Mouse (Mus musculus): Measurements from ENCODE around the gene Nfil3. TPM values are rescaled to one million over a fixed set of nuclear protein-coding genes. Genes with fewer than 3 reads are reported as not detected.

Nfil3 gene
- total and polyA plus RNA-seq, 3 experiments: 3.4 to 42.4 (median 13.9) TPM

GRCm38 (mm10) chr13:52977757-52978156 lies 3.1 kb downstream of the Nfil3 start:
- TF ChIP-seq POLR2A (IDR thresholded peaks at IDR 0.05; ENCODE audit: insufficient read depth, low read depth, low read length) (no peak), CTCF (IDR thresholded peaks at IDR 0.05) (no peak), EP300 (IDR thresholded peaks at IDR 0.05; ENCODE audit: insufficient read depth, low read depth, low read length) (no peak)
- peak overlapping the region; percentile 90 for H3K4me3 ChIP-seq
- WGBS: 41% methylated on average over 4 of the region's 4 CpGs
- DNase-seq: no peak
- peaks cover 17% of the 10 kb centered on the region for H3K4me1 ChIP-seq (ENCODE audit: control insufficient read depth, insufficient read depth, low read length)
- H3K9ac ChIP-seq (ENCODE audit: low read depth, low read length): peak overlapping the region; percentile 23; the same call in 1 of the 2 replicates
- 0 out of 2 replicates have a peak, but pooled peaks cover 2% of the 10 kb centered on the region for H3K79me2 ChIP-seq (replicated peaks; ENCODE audit: control insufficient read depth, insufficient read depth, low read length)
- intact Hi-C loops (cut with DNase I): loop anchor here (2.0 kb wide), 1 partner anchor 85 kb away; no protein-coding TSS in a partner anchor
- peak overlapping the region; percentile 95 for H3K27ac ChIP-seq
- H3K27me3 ChIP-seq (ENCODE audit: control insufficient read depth, insufficient read depth, low read length): no peaks in the 10 kb centered on the region
- peaks cover 2% of the 10 kb centered on the region; the same call in 1 of the 2 replicates for H3K36me3 ChIP-seq (ENCODE audit: control insufficient read depth, insufficient read depth, low read length)

GRCm38 (mm10) chr13:52977221-52977609 lies 3.7 kb downstream of the Nfil3 start:
- 0 out of 2 replicates have a peak, but pooled peaks cover 2% of the 10 kb centered on the region for H3K79me2 ChIP-seq (replicated peaks; ENCODE audit: control insufficient read depth, insufficient read depth, low read length)
- H3K9ac ChIP-seq (ENCODE audit: low read depth, low read length): no peak overlapping the region; the same call in 1 of the 2 replicates
- TF ChIP-seq CTCF (IDR thresholded peaks at IDR 0.05) (no peak), EP300 (IDR thresholded peaks at IDR 0.05; ENCODE audit: insufficient read depth, low read depth, low read length) (no peak), POLR2A (IDR thresholded peaks at IDR 0.05; ENCODE audit: insufficient read depth, low read depth, low read length) (no peak)
- 78% methylated on average over 9 of the region's 9 CpGs for WGBS
- peaks cover 17% of the 10 kb centered on the region for H3K4me1 ChIP-seq (ENCODE audit: control insufficient read depth, insufficient read depth, low read length)
- no peak for DNase-seq
- H3K27ac ChIP-seq: peak overlapping the region; percentile 95
- intact Hi-C loops (cut with DNase I): no loop called here
- H3K27me3 ChIP-seq (ENCODE audit: control insufficient read depth, insufficient read depth, low read length): no peaks in the 10 kb centered on the region
- H3K36me3 ChIP-seq (ENCODE audit: control insufficient read depth, insufficient read depth, low read length): peaks cover 2% of the 10 kb centered on the region; the same call in 1 of the 2 replicates
- no peak overlapping the region for H3K4me3 ChIP-seq

GRCm38 (mm10) chr13:52976510-52977220 lies 4.2 kb downstream of the Nfil3 start:
- 0 out of 2 replicates have a peak, but pooled peaks have one; percentile 24 for TF ChIP-seq POLR2A (IDR thresholded peaks at IDR 0.05; ENCODE audit: insufficient read depth, low read depth, low read length)
- no peak for TF ChIP-seq EP300 (IDR thresholded peaks at IDR 0.05; ENCODE audit: insufficient read depth, low read depth, low read length)
- TF ChIP-seq CTCF (IDR thresholded peaks at IDR 0.05): no peak
- Histone ChIP-seq H3K4me3 (no peak overlapping the region; the same call in 1 of the 2 replicates), H3K36me3 (ENCODE audit: control insufficient read depth, insufficient read depth, low read length) (peaks cover 2% of the 10 kb centered on the region; the same call in 1 of the 2 replicates), H3K27ac (peak overlapping the region; percentile 95), H3K9ac (ENCODE audit: low read depth, low read length) (no peak overlapping the region), H3K27me3 (ENCODE audit: control insufficient read depth, insufficient read depth, low read length) (no peaks in the 10 kb centered on the region), H3K79me2 (replicated peaks; ENCODE audit: control insufficient read depth, insufficient read depth, low read length) (0 out of 2 replicates have a peak, but pooled peaks cover 2% of the 10 kb centered on the region), H3K4me1 (ENCODE audit: control insufficient read depth, insufficient read depth, low read length) (peaks cover 16% of the 10 kb centered on the region)
- intact Hi-C loops (cut with DNase I): no loop called here
- WGBS: 28% methylated on average over 16 of the region's 16 CpGs
- DNase-seq: peak; percentile 49 to 70

- intact Hi-C loops (cut with DNase I): no loop called here
- Histone ChIP-seq H3K79me2 (replicated peaks; ENCODE audit: control insufficient read depth, insufficient read depth, low read length) (0 out of 2 replicates have a peak, but pooled peaks cover 2% of the 10 kb centered on the region), H3K4me1 (ENCODE audit: control insufficient read depth, insufficient read depth, low read length) (peaks cover 16% of the 10 kb centered on the region), H3K4me3 (no peak overlapping the region; the same call in 1 of the 2 replicates), H3K27me3 (ENCODE audit: control insufficient read depth, insufficient read depth, low read length) (no peaks in the 10 kb centered on the region), H3K27ac (peak overlapping the region; percentile 95), H3K36me3 (ENCODE audit: control insufficient read depth, insufficient read depth, low read length) (peaks cover 2% of the 10 kb centered on the region; the same call in 1 of the 2 replicates), H3K9ac (ENCODE audit: low read depth, low read length) (no peak overlapping the region)
- no peak for DNase-seq
- WGBS: 41% methylated on average over 8 of the region's 8 CpGs
- TF ChIP-seq POLR2A (IDR thresholded peaks at IDR 0.05; ENCODE audit: insufficient read depth, low read depth, low read length) (no peak), EP300 (IDR thresholded peaks at IDR 0.05; ENCODE audit: insufficient read depth, low read depth, low read length) (no peak), CTCF (IDR thresholded peaks at IDR 0.05) (no peak)
Measured at GRCm38 (mm10) chr13:52976130-52976509, 4.8 kb downstream of the Nfil3 start.

GRCm38 (mm10) chr13:52974676-52975075 lies 6.2 kb downstream of the Nfil3 start:
- no peak for TF ChIP-seq CTCF (IDR thresholded peaks at IDR 0.05)
- TF ChIP-seq POLR2A (IDR thresholded peaks at IDR 0.05; ENCODE audit: insufficient read depth, low read depth, low read length): no peak
- 0 out of 2 replicates have a peak, but pooled peaks have one; percentile 35 for TF ChIP-seq EP300 (IDR thresholded peaks at IDR 0.05; ENCODE audit: insufficient read depth, low read depth, low read length)
- intact Hi-C loops (cut with DNase I): no loop called here
- H3K4me3 ChIP-seq: no peak overlapping the region
- peaks cover 2% of the 10 kb centered on the region; the same call in 1 of the 2 replicates for H3K36me3 ChIP-seq (ENCODE audit: control insufficient read depth, insufficient read depth, low read length)
- peak; percentile 49 to 66 for DNase-seq
- H3K4me1 ChIP-seq (ENCODE audit: control insufficient read depth, insufficient read depth, low read length): peaks cover 16% of the 10 kb centered on the region
- WGBS: 39% methylated on average over 3 of the region's 3 CpGs
- H3K27me3 ChIP-seq (ENCODE audit: control insufficient read depth, insufficient read depth, low read length): no peaks in the 10 kb centered on the region
- H3K79me2 ChIP-seq (replicated peaks; ENCODE audit: control insufficient read depth, insufficient read depth, low read length): 0 out of 2 replicates have a peak, but pooled peaks cover 2% of the 10 kb centered on the region
- H3K27ac ChIP-seq: peak overlapping the region; percentile 60
- H3K9ac ChIP-seq (ENCODE audit: low read depth, low read length): no peak overlapping the region
